Comparison of ENCODE assay signal across 8 mouse cellular contexts in the genomic region with DNA sequence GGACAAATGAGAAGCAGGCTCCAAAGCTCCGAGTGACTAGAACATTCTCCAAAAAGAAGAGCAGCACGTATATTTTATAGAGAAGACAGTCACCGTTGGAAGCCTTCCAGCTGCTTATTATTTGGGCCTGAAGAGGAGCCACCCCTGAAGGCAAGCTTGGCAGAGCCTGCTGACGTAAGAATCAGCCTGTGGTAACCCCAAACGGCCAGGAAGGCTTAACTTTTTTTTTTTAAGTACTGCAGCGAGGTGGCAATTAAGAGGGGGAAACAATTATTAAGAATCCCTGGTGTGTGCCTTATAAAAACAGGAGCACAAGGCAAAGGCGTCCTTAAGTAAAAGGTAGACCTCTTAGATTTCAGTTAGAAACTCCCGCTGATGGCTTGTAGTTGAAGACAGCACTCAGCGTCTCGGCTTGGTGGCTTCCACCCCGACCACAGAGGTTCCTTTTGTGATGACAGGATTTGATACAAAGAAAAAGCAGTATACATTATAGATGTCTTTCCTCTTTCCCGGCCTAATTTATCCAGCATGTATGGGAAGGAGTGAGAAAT. TPM values are rescaled to one million over a fixed set of nuclear protein-coding genes. Genes with fewer than 3 reads are reported as not detected.
A peak's percentile ranks its signal among the peaks of the same experiment; 100 is the strongest.
DNase-seq lines count a peak whose midpoint lies in the region; ATAC-seq and TF ChIP-seq lines count a peak whose summit lies in the region.

No protein-coding gene starts in this region.

- 6% methylated on average over 12 of the region's 12 CpGs for WGBS in liver, embryonic 16.5 days (ENCODE audit: insufficient replicate concordance)
- WGBS in neural tube, embryonic 15.5 days = 2% methylated on average over 12 of the region's 12 CpGs

- H3K4me1 ChIP-seq in cortical plate, adult 2 months (ENCODE audit: control insufficient read depth, insufficient read depth, low read length) = peaks cover 1% of the 10 kb centered on the region; the same call in 1 of the 2 replicates
- peaks cover 31% of the 10 kb centered on the region for H3K4me1 ChIP-seq in liver, embryonic 16.5 days (ENCODE audit: control insufficient read depth, low read depth, low read length)
- H3K4me1 ChIP-seq in neural tube, embryonic 15.5 days = peaks cover 17% of the 10 kb centered on the region

- H3K4me2 ChIP-seq in liver, embryonic 16.5 days (ENCODE audit: low read depth, low read length) = peak overlapping the region; percentile 84
- H3K4me2 ChIP-seq in neural tube, embryonic 15.5 days = peak overlapping the region; percentile 87

- no peak overlapping the region for H3K27ac ChIP-seq in cortical plate, adult 2 months (ENCODE audit: insufficient read depth, low read length)
- H3K27ac ChIP-seq in liver, embryonic 16.5 days (ENCODE audit: low read length) = peak overlapping the region; percentile 80
- H3K27ac ChIP-seq in neural tube, embryonic 15.5 days (replicated peaks) = no peak overlapping the region

- peak overlapping the region; percentile 91 for H3K4me3 ChIP-seq in cortical plate, adult 2 months (ENCODE audit: insufficient read depth, low read length)
- peak overlapping the region; percentile 85 for H3K4me3 ChIP-seq in liver, embryonic 16.5 days (ENCODE audit: low read depth, low read length)
- H3K4me3 ChIP-seq in neural tube, embryonic 15.5 days (replicated peaks) = peak overlapping the region; percentile 73

- no peaks in the 10 kb centered on the region for H3K27me3 ChIP-seq in liver, embryonic 16.5 days (ENCODE audit: control insufficient read depth, insufficient read depth, low read depth, low read length)
- H3K27me3 ChIP-seq in neural tube, embryonic 15.5 days (replicated peaks) = no peaks in the 10 kb centered on the region

- H3K36me3 ChIP-seq in liver, embryonic 16.5 days (ENCODE audit: control insufficient read depth, insufficient read depth) = no peaks in the 10 kb centered on the region
- H3K36me3 ChIP-seq in neural tube, embryonic 15.5 days = no peaks in the 10 kb centered on the region

- peak overlapping the region; percentile 80 for H3K9ac ChIP-seq in liver, embryonic 16.5 days (ENCODE audit: low read depth, low read length)
- peak overlapping the region; percentile 70 for H3K9ac ChIP-seq in neural tube, embryonic 15.5 days (replicated peaks)

- DNase-seq in 3134 (ENCODE audit: extremely low read depth, insufficient read length, low spot score) = peak; percentile 37
- DNase-seq in gastrocnemius, adult 18-20 months (ENCODE audit: low spot score) = no peak
- DNase-seq in right cerebral cortex, postnatal 4 days = no peak

- H3K9me3 ChIP-seq in liver, embryonic 16.5 days (replicated peaks; ENCODE audit: control insufficient read depth, low read length) = no peaks in the 10 kb centered on the region
- H3K9me3 ChIP-seq in neural tube, embryonic 15.5 days (replicated peaks) = no peaks in the 10 kb centered on the region

- TF ChIP-seq POLR2A in cortical plate, adult 2 months (IDR thresholded peaks at IDR 0.05; ENCODE audit: extremely low read depth, insufficient read depth, low read length) = no peak

- ATAC-seq in CD4-positive, CD25-positive, alpha-beta regulatory T cell, adult 4 months = peak; percentile 31
- ATAC-seq in hematopoietic stem cell, adult 5-6 weeks (replicated peaks in 1 of 2; ENCODE audit: insufficient read depth in 1 of 2, low FRiP score in 2 of 2, low TSS enrichment in 1 of 2, low read depth in 1 of 2, poor library complexity in 2 of 2, severe bottlenecking in 2 of 2) = peak; percentile 23 to 47
- no peak for ATAC-seq in liver, embryonic 16.5 days (ENCODE audit: low read depth)
- ATAC-seq in neural tube, embryonic 15.5 days (ENCODE audit: low FRiP score) = no peak

- no peak for TF ChIP-seq CTCF in cortical plate, adult 2 months (IDR thresholded peaks at IDR 0.05; ENCODE audit: extremely low read depth, insufficient read depth, low read length)

RNA-seq across cellular contexts. Expression of a gene that starts 1.0 kb away (rescaled TPM):
- polyA plus RNA-seq in CD4-positive, CD25-positive, alpha-beta regulatory T cell, adult 4 months (2017; shearing (Covaris generic)) = 1 to 10 TPM; 4.4 to 6.0 TPM
- 14.5 and 14.9 TPM in 2 replicates for polyA plus RNA-seq in cortical plate, adult 2 months (2012; rRNA removed)
- total RNA-seq in hematopoietic stem cell, adult 5-6 weeks (2017) = 16.1 and 18.0 TPM in 2 replicates
- polyA plus RNA-seq in liver, embryonic 16.5 days (2015; fragmentation: Nextera tagmentation; extraction: Ambion mirVana) = 8.9 and 9.1 TPM in 2 replicates
- 7.9 and 10.4 TPM in 2 replicates for polyA plus RNA-seq in neural tube, embryonic 15.5 days (2015; fragmentation: Nextera tagmentation; extraction: Ambion mirVana)
- total RNA-seq in gastrocnemius, adult 18-20 months (2021) = 10 to 100 TPM in 1 of 2 experiments, 1 to 10 TPM in 1; 9.3 to 10.7 TPM

Comparison
In these comparisons a context has a peak if more than half of its experiments do, and no peak if none do; other contexts are left out.
1. ATAC-seq: peak in CD4-positive, CD25-positive, alpha-beta regulatory T cell, adult 4 months (single experiment) and hematopoietic stem cell, adult 5-6 weeks (2 of 2); none in liver, embryonic 16.5 days (single experiment) and neural tube, embryonic 15.5 days (single experiment).
2. Peak in every context shown above with its lines, with median percentiles within 50 percentile points of each other: H3K4me3 ChIP-seq.